Mouse (Mus musculus) retina, postnatal 7 days (tissue): ENCODE measurements around the gene Cul9.

Experiments used
- DNase-seq: peaks from one replicate; pipeline ENCODE4 v3.0.0-alpha.2; 2012; ENCODE audit warnings: low read depth, low spot score

The Cul9 gene

DNA sequence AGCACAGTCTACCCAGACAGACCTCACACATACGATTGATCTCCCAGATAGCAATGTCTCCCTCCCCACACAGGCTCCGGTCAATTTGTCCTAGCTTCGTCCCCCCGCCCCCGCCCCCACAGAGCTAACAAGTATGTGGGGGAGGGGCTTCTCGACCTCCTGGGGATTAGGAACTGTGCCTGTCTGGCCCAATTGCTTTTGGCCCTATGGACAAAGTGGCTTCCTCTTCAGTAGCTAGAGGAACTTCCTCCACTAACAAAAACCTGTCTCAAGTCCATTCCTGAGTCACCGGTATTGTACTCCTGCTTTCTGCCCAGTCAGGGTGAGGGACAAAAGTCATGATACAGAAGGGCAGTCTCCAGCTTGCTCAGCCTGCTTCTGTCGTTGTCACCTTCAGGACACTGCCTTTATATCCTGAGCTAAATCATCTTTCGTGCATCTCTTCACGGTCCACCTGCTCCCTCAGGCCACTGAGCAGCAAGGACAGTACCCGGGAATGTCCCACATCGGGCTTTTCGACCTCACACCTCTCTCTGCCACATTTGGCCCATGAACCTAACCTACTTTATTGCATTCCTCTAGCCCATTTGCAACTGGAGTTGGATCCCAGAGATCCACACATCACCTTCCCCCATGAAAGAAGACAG, 92.8 kb downstream of the Cul9 start:
- DNase-seq: no peak

DNA sequence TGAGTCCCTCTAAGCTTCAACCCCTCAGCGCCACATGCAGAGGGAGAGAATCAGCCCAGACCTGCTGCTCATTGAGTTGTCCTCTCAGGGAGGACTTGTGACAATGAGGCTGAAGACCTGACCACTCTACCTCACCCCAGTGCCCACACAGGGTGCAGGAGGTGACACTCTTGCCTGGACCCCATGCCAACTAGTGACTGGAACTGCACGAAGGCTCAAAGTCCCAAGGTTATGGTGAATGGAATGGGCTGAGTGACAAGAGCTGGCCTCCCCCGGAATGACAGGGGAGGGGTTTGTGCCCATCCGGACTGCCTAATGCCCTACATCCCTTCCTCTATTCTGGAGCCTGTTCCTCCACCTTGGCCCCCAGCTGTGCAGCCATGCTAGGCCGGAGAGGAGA, 93.5 kb downstream of the Cul9 start:
- DNase-seq: no peak
